Mouse (Mus musculus): ENCODE results near the gene Mydgf. TPM values are rescaled to one million over a fixed set of nuclear protein-coding genes. Genes with fewer than 3 reads are reported as not detected.

The Mydgf gene
- polyA plus RNA-seq, 1 experiment from 2014 or later, result 71.2 TPM

Small RNA genes within 50 kb of the gene (microRNA-seq; reads per million reads assigned to microRNA genes)
- not detected for gene Gm44397

Other genes starting within 250 kb of the Mydgf start
- gene Zfp119b, start 234.4 kb downstream of the Mydgf start, polyA plus RNA-seq (2014; fragmentation: Nextera tagmentation; extraction: Ambion mirVana), result 6.1 TPM in 2 replicates
- gene Ebi3, start 231.3 kb downstream of the Mydgf start, polyA plus RNA-seq (2014; fragmentation: Nextera tagmentation; extraction: Ambion mirVana), result 2.1 and 2.3 TPM in 2 replicates
- gene Yju2, start 224.8 kb downstream of the Mydgf start, polyA plus RNA-seq (2014; fragmentation: Nextera tagmentation; extraction: Ambion mirVana), result 19.2 and 25.1 TPM in 2 replicates
- 89.7 and 95.3 TPM in 2 replicates for gene Shd, start 213.5 kb downstream of the Mydgf start, polyA plus RNA-seq (2014; fragmentation: Nextera tagmentation; extraction: Ambion mirVana)
- gene Fsd1, start 197.4 kb downstream of the Mydgf start, polyA plus RNA-seq (2014; fragmentation: Nextera tagmentation; extraction: Ambion mirVana), result 68.3 and 86.8 TPM in 2 replicates
- gene Stap2, start 178.3 kb downstream of the Mydgf start, polyA plus RNA-seq (2014; fragmentation: Nextera tagmentation; extraction: Ambion mirVana), result 5.4 and 6.3 TPM in 2 replicates
- gene Mpnd, start 178.2 kb downstream of the Mydgf start, polyA plus RNA-seq (2014; fragmentation: Nextera tagmentation; extraction: Ambion mirVana), result 157 and 176 TPM in 2 replicates
- 122 and 125 TPM in 2 replicates for gene Sh3gl1, start 147.3 kb downstream of the Mydgf start, polyA plus RNA-seq (2014; fragmentation: Nextera tagmentation; extraction: Ambion mirVana)
- gene Chaf1a, start 143.5 kb downstream of the Mydgf start, polyA plus RNA-seq (2014; fragmentation: Nextera tagmentation; extraction: Ambion mirVana), result 23.5 and 25.0 TPM in 2 replicates
- 45.3 and 45.6 TPM in 2 replicates for gene Ubxn6, start 108.9 kb downstream of the Mydgf start, polyA plus RNA-seq (2014; fragmentation: Nextera tagmentation; extraction: Ambion mirVana)
- gene Hdgfl2, start 104.3 kb downstream of the Mydgf start, polyA plus RNA-seq (2014; fragmentation: Nextera tagmentation; extraction: Ambion mirVana), result 124 and 136 TPM in 2 replicates
- 0.13 TPM in 1 of 2 replicates, not detected in the other for gene Plin4, start 74.1 kb downstream of the Mydgf start, polyA plus RNA-seq (2014; fragmentation: Nextera tagmentation; extraction: Ambion mirVana)
- 0.16 and 0.23 TPM in 2 replicates for gene Plin5, start 66.3 kb downstream of the Mydgf start, polyA plus RNA-seq (2014; fragmentation: Nextera tagmentation; extraction: Ambion mirVana)
- gene Lrg1, start 61.9 kb downstream of the Mydgf start, polyA plus RNA-seq (2014; fragmentation: Nextera tagmentation; extraction: Ambion mirVana), result not detected in 2 replicates
- 3.9 and 4.3 TPM in 2 replicates for gene Sema6b, start 43.6 kb downstream of the Mydgf start, polyA plus RNA-seq (2014; fragmentation: Nextera tagmentation; extraction: Ambion mirVana)
- 10.2 and 11.0 TPM in 2 replicates for gene Tnfaip8l1, start 21.4 kb downstream of the Mydgf start, polyA plus RNA-seq (2014; fragmentation: Nextera tagmentation; extraction: Ambion mirVana)
- 39.1 and 42.5 TPM in 2 replicates for gene Dpp9, start 35.0 kb upstream of the Mydgf start, polyA plus RNA-seq (2014; fragmentation: Nextera tagmentation; extraction: Ambion mirVana)
- 16.8 and 18.3 TPM in 2 replicates for gene Fem1a, start 72.9 kb upstream of the Mydgf start, polyA plus RNA-seq (2014; fragmentation: Nextera tagmentation; extraction: Ambion mirVana)
- 2.4 and 2.5 TPM in 2 replicates for gene Ticam1, start 92.9 kb upstream of the Mydgf start, polyA plus RNA-seq (2014; fragmentation: Nextera tagmentation; extraction: Ambion mirVana)
- 33.0 and 37.8 TPM in 2 replicates for gene Plin3, start 109.0 kb upstream of the Mydgf start, polyA plus RNA-seq (2014; fragmentation: Nextera tagmentation; extraction: Ambion mirVana)
- gene Arrdc5, start 116.4 kb upstream of the Mydgf start, polyA plus RNA-seq (2014; fragmentation: Nextera tagmentation; extraction: Ambion mirVana), result not detected in 2 replicates
- gene Uhrf1, start 119.4 kb upstream of the Mydgf start, polyA plus RNA-seq (2014; fragmentation: Nextera tagmentation; extraction: Ambion mirVana), result 116 and 128 TPM in 2 replicates
- 53.5 and 59.9 TPM in 2 replicates for gene Kdm4b, start 142.1 kb upstream of the Mydgf start, polyA plus RNA-seq (2014; fragmentation: Nextera tagmentation; extraction: Ambion mirVana)

Data from neural tube, embryonic 11.5 days (tissue).